Mouse (Mus musculus) spleen, postnatal 14 days (tissue): ENCODE data around the gene Serpine1.

Experiments
- DNase-seq, 2 experiments: peaks; one replicate each; pipeline ENCODE4 v3.0.0; 2021 to 2022; ENCODE audit warnings: low spot score in 2 of 2

Gene Serpine1

DNA sequence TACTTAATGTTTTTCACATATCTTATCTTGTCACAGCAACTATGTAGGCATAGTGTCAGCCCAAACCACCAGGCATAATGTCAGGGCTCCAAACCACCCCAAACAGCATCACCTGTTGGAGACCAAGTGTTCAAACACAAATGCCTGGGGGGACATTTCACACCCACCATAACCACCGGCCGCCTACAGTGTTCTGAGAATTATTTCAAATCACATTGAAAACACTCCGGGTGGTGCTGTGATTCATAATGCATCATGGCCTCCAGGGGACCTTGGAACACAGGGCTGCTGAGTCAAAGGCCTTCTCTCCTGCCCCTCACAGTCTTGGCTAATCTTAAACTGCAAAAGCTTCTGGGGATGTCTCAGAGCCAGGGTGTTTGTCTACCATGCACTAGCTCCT lies 56.2 kb downstream of the Serpine1 start:
- DNase-seq: no peak

DNA sequence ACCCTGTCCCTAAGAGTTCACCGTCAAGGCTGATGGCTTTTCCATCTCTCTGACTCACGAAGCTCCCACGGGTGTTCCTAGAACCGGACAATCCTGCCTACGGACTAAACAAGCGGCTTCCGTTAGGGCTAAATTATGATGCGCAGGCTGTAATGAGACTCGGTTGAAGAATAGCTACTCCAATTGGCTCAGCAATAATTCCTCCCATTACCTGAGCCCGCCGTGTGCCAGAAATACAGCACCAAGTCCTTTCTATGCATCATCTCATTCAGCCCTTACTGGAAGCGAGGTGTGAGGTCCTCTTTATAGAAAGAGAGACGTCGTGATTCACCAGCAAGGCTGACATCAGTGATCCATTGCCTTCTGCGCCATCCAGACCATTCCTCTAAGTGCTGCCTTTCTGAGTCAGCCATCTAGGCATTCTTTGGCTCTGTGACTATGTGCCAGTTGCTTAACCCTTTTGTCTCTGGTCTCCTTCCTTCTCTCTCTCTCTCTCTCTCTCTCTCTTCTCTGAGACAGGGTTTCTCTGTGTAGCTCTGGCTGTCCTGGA lies 59.6 kb downstream of the Serpine1 start:
- no peak for DNase-seq
